Mouse (Mus musculus) embryo, embryonic 10 days (tissue): ENCODE measurements around the gene Tmem132d.

Experiments used
- DNase-seq: peaks from one replicate; pipeline ENCODE4 v3.0.0-alpha.2; 2015; ENCODE audit warnings: low spot score

Tmem132d gene

GRCm38 (mm10) chr5:128405071-128405470, 27.8 kb downstream of the Tmem132d start:
- no peak for DNase-seq

GRCm38 (mm10) chr5:128404223-128404622, 28.7 kb downstream of the Tmem132d start:
- DNase-seq, result no peak

DNA sequence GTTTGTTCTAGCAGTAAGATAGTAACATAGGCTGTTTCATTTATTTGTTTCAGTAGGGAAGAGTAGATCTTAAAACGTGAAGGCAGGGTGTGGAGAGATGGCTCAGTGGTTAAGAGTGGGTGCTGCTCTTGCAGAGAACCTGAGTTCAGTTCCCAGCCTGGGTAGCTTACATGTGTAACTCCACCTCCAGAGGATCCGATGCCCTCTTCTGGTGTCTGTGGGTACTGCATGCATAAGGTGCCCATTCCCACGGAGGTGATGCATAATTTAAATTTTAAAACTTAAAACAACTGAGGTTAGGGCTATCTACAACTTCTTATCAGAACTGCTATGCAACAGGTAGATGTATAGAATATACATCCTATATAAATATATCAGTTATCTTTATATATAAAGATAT, 40.5 kb downstream of the Tmem132d start:
- peak; percentile 14 for DNase-seq

DNA sequence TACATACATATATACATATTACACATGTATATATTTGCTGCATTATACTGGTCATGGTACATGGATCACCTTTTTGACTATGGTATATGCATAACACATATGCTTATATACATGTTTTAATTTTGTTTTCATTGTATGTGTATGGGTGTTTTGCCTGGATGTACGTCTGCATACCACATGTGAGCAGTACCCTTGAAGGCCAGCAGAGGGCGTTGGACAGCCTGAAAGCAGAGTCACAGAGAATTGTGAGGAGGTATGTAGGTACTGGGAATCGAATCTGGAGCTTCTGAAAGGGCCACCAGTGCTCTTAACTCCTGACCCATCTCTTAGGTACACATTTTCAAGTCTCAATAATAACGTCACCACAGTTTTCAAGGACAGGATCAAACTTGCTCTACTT, 43.2 kb downstream of the Tmem132d start:
- DNase-seq, result peak; percentile 25

- no peak for DNase-seq
Measured at GRCm38 (mm10) chr5:128388358-128389141, 44.3 kb downstream of the Tmem132d start.

DNA sequence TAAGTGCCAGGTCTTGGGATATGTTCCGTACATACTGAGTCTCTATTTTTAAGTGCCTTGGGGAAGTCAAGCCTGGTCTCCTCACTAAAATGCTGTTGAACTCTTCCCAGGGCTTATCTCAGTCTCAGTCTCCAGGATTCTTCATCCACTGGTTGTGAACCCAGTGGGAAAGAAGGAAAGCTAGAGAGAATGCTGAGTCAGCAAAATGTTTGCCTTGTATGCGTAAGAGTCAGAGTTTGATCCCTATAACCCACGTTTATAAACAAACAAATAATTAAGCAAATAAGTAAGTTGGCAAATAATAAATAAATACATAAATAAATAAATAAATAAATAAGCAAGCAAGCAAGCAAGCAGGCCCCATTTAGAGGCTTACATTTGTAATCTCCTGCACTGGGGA, 63.1 kb downstream of the Tmem132d start:
- no peak for DNase-seq

DNA sequence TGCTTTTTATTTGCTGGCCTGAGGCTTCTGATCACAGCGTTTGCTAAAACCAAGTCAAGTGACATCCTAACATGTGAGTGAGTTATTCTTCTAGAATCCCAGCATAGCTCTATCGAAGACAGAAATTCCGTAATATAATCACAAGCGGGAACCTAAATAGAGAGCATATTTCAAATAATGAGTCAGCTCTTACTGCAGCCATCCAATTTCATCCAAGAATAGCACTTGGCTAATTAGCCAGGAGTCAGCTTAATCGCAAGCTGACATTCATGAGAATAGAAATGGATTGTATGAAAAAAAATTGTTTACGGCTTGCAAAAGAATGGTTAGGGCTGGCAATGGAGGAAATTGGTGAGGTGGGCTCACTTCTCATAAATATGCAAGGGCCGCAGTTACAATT, 63.8 kb downstream of the Tmem132d start:
- no peak for DNase-seq

DNA sequence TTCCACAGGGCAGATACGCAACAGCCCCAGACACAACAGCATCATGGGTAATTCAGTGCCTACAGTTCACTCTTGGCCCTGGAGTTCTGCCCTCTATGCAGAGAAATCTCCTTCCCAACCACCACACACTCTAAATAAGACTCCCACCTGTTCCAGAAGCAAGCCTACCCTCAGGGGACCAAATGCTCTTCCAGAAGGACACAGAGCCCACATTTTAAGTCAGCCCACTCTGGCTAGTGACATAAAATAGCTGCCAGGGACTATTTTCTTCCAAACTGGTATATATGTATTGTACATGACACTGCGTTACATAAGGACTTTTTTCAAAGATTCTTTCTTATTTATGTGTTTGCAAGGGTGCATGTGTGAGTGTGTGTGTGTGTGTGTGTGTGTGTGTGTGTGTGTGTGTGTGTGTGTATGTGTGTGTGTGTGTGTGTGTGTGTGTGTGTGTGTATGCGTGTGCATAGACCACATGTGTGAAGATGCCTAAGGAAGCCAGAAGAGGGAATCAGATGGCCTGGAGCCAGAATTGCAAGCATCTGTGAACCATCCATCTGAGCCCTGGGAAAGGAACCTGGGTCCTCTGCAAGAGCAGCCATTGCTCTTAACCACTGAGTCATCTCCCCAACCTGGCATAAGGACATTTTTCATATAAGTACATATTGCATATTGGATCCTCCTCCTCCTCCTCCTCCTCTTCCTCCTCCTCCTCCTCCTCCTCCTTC, 67.5 kb downstream of the Tmem132d start:
- DNase-seq, result no peak

DNA sequence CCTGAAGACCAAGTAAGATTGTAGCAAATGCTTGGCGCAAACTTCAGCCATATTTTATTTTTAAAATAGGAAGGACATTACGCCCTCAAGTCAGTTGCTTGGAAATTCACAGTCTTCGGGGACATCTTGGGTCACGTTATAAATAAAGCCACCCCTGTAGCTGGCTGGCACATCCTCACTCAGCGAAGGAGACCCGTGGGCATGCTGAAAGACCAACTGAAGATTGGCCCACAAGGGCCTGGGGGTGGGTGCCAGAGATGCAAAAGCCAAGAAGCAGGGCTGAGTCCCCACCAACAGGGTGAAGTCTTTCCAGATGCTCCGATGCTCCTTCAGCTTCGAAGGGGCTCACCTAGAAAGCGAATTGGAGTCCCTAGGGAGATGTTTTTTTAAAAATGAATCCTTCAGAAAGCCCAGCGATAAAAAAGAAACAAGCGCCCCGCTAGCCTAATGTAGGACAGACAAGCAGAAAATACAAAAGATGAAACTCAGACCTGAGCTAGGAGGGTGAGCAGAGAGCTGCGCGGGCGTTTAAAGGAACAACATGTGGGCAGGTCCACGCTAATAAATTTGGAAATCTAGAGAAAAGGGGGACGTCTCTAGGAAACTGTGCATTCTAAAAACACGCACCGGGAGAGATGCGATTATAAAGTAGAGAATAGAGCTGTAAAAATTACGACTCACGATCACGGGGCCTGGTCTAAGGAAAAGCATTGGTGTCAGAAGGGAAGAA, 71.8 kb downstream of the Tmem132d start:
- DNase-seq, result no peak

DNA sequence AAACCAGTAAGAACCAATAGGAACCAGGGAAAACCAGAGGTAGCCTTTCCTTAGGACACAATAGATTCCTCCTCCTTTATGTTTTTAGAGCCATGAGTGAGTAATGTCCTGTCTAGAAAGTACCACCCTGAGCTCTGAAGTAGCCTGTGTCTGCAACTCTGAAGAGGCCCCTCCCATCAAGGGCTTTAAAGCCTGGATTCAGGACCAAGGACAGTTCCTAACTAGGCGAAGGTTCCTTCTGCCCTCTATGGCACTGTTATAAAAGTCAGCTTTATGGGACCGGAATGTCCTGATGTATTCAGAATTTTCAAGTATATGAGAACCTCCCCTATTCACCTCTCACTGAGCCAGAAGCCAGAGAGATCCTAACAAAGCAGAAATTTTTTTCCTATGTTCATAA, 84.0 kb downstream of the Tmem132d start:
- peak; percentile 87 for DNase-seq

GRCm38 (mm10) chr5:128336841-128337240, 96.0 kb downstream of the Tmem132d start:
- DNase-seq, result no peak

DNA sequence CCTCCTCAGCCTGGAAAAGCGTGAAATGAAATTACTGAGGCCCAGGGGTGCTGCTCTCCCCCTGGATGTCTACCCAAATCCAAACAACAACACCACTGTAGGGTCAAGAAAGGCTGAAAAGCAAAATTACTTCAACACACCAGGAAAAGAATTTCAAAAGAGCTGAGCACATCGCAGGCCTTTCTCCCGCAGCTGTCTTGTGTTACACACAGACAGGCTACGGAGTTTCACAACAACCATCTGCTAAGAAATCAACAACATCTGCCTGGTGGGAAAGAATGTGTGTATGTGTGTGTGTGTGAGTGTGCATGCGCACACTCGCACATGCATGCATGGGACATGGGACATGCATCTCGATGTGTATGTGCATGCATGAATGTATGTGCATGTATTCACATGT, 100.1 kb downstream of the Tmem132d start:
- peak; percentile 10 for DNase-seq

DNA sequence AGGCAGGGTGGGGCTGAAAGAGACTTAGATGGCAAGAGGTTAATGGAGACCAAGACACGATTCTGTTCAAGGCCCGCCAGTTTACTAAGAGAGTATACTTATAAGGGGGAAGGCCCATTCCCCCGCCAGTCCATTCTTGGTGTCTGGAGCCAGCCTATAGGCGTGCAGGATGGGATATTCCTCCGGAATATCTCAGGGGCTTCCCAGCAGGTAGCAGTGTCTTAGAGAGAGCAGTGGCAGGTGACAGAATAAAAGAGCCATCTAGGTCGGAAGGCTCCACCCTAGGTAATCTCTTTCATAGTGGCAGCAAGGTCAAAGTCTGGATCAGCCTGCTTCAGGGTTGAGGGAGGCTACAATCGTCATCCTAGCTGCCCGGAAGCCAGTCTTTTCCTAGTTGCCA, 102.5 kb downstream of the Tmem132d start:
- no peak for DNase-seq

GRCm38 (mm10) chr5:128302387-128302786, 130.5 kb downstream of the Tmem132d start:
- no peak for DNase-seq

DNA sequence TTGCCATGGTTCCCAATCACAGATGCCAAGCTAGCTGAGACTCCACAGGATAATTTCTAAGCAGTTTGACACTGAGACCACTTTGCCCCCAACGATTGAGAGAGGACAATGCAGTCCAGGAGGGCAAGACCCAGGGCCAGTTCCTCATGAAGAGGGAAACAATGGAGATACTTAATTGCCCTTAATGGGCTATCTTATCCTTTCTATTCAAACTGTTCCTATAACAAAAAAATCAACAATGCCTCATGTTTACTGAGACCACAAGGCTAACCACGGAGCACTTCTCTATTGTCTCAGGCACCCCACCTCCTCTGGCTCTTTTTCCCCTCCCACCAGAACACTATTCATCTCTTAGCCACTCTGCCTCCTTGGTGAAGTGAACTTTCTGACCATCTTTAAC, 141.7 kb downstream of the Tmem132d start:
- no peak for DNase-seq

DNA sequence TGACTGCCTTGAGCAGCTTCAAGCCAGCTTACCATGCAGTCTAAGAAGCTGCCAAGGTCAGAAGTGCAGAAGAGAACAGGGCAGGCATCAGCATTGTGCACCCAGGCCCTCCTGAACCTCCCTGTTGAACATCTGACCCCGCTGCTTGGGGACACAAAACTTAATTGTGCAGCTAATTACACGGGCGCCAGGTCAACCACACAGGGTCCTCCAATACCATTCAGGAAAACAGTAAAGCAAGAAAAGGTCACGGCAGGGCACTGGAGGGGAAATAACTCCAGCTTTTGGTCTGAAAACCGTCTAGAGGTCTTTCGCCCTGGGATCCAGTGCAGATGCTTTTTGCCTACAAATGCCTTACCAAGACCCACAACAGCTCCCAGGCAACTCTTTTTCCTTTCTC, 159.6 kb downstream of the Tmem132d start:
- peak; percentile 88 for DNase-seq

DNA sequence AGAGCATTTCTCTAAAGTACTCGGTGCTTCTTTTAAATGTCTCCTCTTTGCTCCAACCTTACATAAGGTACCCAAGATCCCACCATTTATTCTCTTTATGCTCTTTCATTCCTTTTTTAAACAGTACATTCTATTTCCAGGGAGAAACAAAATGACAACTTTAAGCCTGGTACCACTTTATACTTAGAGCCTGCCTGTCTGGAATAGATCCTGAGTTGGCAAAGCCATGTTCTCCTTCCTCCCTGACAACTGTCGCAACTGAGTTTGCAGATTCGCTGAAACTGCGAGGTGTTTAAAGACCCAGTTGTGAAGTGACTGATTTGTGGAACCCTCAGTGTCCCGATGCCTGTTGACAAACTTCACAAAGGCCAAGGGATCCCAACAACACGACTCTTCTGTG, 165.5 kb downstream of the Tmem132d start:
- no peak for DNase-seq

GRCm38 (mm10) chr5:128244219-128244618, 188.7 kb downstream of the Tmem132d start:
- DNase-seq, result peak; percentile 63

DNA sequence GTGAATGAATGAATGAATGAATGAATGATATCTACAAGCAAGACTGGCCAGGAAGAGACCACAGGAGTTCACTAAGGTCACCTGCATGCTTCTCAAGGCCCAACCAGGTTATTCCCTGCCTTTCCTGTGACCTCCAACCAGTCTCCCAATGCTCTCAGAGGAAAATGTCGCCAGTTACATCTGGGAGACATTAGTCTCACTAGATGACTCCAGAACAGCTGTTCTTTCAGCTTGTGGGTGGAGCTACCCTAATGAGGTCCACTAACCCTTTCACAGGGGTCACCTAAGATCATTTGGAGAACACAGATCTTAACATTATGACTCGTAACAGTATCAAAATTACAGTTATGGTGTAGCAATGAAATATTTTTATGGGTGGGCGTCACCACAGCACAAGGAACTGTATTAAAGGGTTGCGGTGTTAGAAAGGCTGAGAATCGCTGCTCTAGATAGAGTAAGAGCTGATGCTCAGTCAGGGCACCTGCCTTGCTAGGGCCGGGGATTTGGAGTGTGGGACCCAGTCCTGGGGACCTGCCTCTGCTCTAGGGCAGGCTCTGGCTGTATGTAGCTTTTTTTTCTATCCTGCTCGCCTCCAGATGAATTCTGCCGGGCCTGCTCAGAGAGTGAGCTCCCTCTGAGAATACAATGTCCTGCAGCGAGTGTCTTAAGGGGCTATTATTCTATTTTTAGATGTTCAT, 196.1 kb downstream of the Tmem132d start:
- peak; percentile 68 for DNase-seq

- DNase-seq, result no peak
Measured at GRCm38 (mm10) chr5:128235611-128236010, 197.3 kb downstream of the Tmem132d start.

DNA sequence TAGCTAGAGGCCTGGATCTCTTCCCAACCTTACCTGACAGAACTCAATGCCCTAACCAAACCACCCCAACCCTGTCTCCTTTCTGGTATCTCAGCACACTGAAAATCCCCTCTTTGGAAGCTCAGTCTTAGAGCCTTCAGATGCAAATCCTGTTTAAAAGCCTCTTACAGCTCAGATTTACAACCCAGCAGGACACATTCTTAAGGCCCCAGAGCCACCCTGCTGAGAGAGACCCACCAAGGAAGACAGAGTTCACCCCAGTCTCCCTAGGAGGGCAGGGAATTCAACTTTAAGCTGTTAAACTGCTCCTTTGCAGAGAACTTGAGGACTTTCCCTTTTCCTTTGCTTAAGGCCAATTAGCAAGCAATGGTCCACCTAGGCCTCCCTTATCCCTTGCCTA, 199.8 kb downstream of the Tmem132d start:
- DNase-seq, result no peak

- no peak for DNase-seq
Measured at GRCm38 (mm10) chr5:128218281-128218680, 214.6 kb downstream of the Tmem132d start.
